Mouse (Mus musculus): ENCODE results near the gene Paqr5. TPM values are rescaled to one million over a fixed set of nuclear protein-coding genes. Genes with fewer than 3 reads are reported as not detected.

Gene Paqr5
- total RNA-seq (2023), result not detected

GRCm38 (mm10) chr9:62026600-62026999 lies at the start of gene Paqr5:
Paqr5 (minus strand) TSS chr9:62026856.

GRCm38 (mm10) chr9:61946623-61947401 lies 79.8 kb downstream of the Paqr5 start, which contains the start of gene Kif23:
Kif23 (minus strand) TSS chr9:61946774.

GRCm38 (mm10) chr9:61914203-61914916 lies 112.3 kb downstream of the Paqr5 start, which contains the start of gene Rplp1:
Rplp1 (minus strand) TSS chr9:61914542.

Other genes starting within 250 kb of the Paqr5 start
- gene Rplp1, start 112.3 kb downstream of the Paqr5 start, total RNA-seq (2023), result 1,000 to 10,000 TPM; 4,621 to 4,991 TPM
- 10 to 100 TPM in 1 of 2 experiments, 1 to 10 TPM in 1; 7.8 to 19.2 TPM for gene Kif23, start 80.1 kb downstream of the Paqr5 start, total RNA-seq (2023)
- gene Glce, start 95.8 kb upstream of the Paqr5 start, total RNA-seq (2023), result 10 to 100 TPM in 1 of 2 experiments, 1 to 10 TPM in 1; 9.5 to 13.1 TPM